Mouse (Mus musculus) limb, embryonic 15.5 days (tissue): Measurements from ENCODE around the gene Cd3e. TPM values are rescaled to one million over a fixed set of nuclear protein-coding genes. Genes with fewer than 3 reads are reported as not detected.

Experiments used
- ATAC-seq: fragments of 200-750 bp; cut with Nextera tagmentation; 2 replicates; pipeline ENCODE4 v1.8.0; 2017; ENCODE audit warnings: low read depth, moderate TSS enrichment; ENCODE audit not compliant: insufficient number of reproducible peaks, low FRiP score, low TSS enrichment
- H3K27ac ChIP-seq: fragments of 300-500 bp; sonication (generic); 2 replicates; pipeline ENCODE4 v1.5.1; 2015; ENCODE audit warnings: moderate library complexity, mild to moderate bottlenecking, inconsistent platforms
- H3K27me3 ChIP-seq: fragments of 300-500 bp; sonication (generic); 2 replicates; pipeline ENCODE4 v1.6.1; 2015; ENCODE audit warnings: inconsistent platforms
- H3K36me3 ChIP-seq: fragments of 300-500 bp; sonication (generic); 2 replicates; pipeline ENCODE4 v1.6.1; 2015; ENCODE audit warnings: inconsistent platforms
- H3K4me1 ChIP-seq: fragments of 300-500 bp; sonication (generic); 2 replicates; pipeline ENCODE4 v1.6.1; 2015; ENCODE audit warnings: inconsistent platforms
- H3K4me2 ChIP-seq: fragments of 300-500 bp; sonication (generic); 2 replicates; pipeline ENCODE4 v1.6.1; 2015; ENCODE audit warnings: mild to moderate bottlenecking, inconsistent platforms
- H3K4me3 ChIP-seq: fragments of 300-500 bp; sonication (generic); 2 replicates; pipeline ENCODE4 v1.5.1; 2015; ENCODE audit warnings: mild to moderate bottlenecking, inconsistent platforms
- H3K9ac ChIP-seq: fragments of 300-500 bp; sonication (generic); 2 replicates; pipeline ENCODE4 v1.6.1; 2015; ENCODE audit warnings: inconsistent platforms
- H3K9me3 ChIP-seq: fragments of 300-500 bp; sonication (generic); 2 replicates; pipeline ENCODE4 v1.6.1; 2016; ENCODE audit warnings: inconsistent platforms
- WGBS: fragments of 180-500 bp; shearing (Covaris S2); methylation state at CpG from one replicate; pipeline ENCODE4 v1.1.7; 2015; 5-methylcytosine and 5-hydroxymethylcytosine counted together
- polyA plus RNA-seq: library from polyadenylated mRNA; unstranded; fragments of >200 nt; fragmentation: Nextera tagmentation; extraction: Ambion mirVana; gene quantifications from 2 replicates; pipeline ENCODE4 v1.2.1, GENCODE M21; 2015

Cd3e gene
- polyA plus RNA-seq, 1 experiment from 2014 or later = 0.45 TPM

DNA sequence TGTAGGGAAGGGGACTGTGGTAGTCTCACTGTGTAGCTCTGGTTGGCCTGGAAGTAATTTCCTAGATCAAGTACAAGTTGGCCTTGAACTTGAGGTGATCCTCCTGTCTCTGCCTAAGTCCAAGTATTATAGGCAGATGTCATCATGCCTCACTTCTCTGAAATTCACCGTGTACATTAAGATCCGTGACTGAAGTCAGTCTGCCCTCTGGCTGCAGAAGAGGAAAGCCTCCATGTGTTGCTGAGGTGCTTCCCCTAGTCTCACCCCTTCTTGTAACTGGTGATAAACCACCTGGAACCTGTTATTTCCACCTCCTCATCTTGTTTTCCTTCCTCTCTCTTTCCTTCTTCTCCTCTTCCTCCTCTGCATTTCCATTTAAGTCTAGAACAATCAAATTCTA, 5.5 kb upstream of the Cd3e start:
- ATAC-seq = no peak
- Histone ChIP-seq H3K36me3 (no peaks in the 10 kb centered on the region), H3K9ac (no peak overlapping the region), H3K4me3 (no peak overlapping the region), H3K27ac (no peak overlapping the region), H3K4me1 (no peaks in the 10 kb centered on the region), H3K9me3 (no peaks in the 10 kb centered on the region), H3K4me2 (no peak overlapping the region), H3K27me3 (0 out of 2 replicates have a peak, but pooled peaks cover 4% of the 10 kb centered on the region)
- 44% methylated on average over 2 of the region's 2 CpGs for WGBS

DNA sequence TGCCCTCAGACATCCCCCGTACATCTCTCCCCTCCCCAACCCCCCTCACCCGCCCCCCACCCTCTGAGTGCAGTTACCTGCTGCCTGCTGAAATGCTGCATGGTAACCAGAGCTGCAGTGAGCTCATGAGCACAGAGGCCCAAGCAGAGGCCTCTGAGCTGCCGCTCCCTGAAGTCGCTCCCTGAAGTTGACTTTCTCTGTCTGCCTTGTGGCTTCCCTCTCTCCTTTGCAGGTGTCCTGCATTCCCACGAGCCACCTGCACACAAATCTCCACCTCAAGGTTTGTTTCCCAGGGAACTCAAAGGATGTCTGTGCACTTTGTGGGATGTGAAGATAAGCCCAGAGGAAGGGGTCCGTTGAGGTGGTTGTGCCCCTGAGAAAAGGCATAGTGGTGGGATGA, 1.9 kb upstream of the Cd3e start:
- H3K9me3 ChIP-seq = no peaks in the 10 kb centered on the region
- 0 out of 2 replicates have a peak, but pooled peaks cover 4% of the 10 kb centered on the region for H3K27me3 ChIP-seq
- ATAC-seq = no peak
- H3K36me3 ChIP-seq = no peaks in the 10 kb centered on the region
- no peak overlapping the region for H3K4me2 ChIP-seq
- no peak overlapping the region for H3K9ac ChIP-seq
- no peaks in the 10 kb centered on the region for H3K4me1 ChIP-seq
- no peak overlapping the region for H3K4me3 ChIP-seq
- H3K27ac ChIP-seq = no peak overlapping the region
- 41% methylated on average over 6 of the region's 6 CpGs for WGBS

DNA sequence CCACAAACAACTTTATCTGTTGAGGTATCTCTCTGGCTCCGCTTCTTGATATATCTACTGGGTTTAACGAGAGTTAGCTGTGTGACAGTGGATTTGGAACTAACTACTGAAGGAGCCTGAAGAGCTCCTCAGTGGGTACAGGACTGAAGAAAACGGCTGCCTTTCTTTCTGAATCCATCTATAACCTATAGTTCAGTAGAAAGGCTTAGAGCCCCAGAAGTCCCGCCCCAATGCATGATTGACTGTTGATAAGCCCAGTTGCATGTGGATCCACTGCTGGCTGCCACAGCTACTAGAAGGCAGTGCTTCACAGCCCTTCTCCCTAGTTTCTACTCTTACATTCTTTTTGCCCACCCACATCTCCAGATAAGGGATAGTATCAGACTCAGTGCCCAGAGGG, 1.0 kb upstream of the Cd3e start:
- no peak for ATAC-seq
- Histone ChIP-seq H3K4me3 (no peak overlapping the region), H3K4me2 (no peak overlapping the region), H3K36me3 (no peaks in the 10 kb centered on the region), H3K9ac (no peak overlapping the region), H3K27me3 (0 out of 2 replicates have a peak, but pooled peaks cover 4% of the 10 kb centered on the region), H3K27ac (no peak overlapping the region), H3K9me3 (no peaks in the 10 kb centered on the region), H3K4me1 (no peaks in the 10 kb centered on the region)
- 72% methylated on average over 4 of the region's 4 CpGs for WGBS

DNA sequence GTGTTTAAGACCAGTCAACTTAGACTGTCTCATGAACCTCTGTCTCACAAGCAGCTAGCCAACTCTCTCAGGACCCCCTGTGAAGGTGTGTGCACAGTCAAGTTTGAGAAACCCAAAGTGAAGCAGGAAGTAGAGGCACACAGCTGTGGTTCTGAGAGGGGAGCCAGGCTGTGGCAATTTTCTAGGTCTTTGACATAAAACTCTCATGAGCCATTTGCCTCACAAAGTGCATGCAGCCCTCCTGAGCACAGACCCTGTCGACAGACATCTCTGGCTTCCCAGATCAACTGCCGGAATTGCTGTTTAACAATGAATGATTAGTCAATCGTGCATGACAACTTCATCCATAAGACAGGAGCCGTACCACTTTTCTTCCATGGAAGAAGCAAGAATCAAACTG, 1.1 kb downstream of the Cd3e start:
- no peaks in the 10 kb centered on the region for H3K9me3 ChIP-seq
- no peaks in the 10 kb centered on the region for H3K36me3 ChIP-seq
- no peak overlapping the region for H3K27ac ChIP-seq
- H3K9ac ChIP-seq = no peak overlapping the region
- H3K4me3 ChIP-seq = no peak overlapping the region
- no peaks in the 10 kb centered on the region for H3K4me1 ChIP-seq
- H3K27me3 ChIP-seq = 0 out of 2 replicates have a peak, but pooled peaks cover 4% of the 10 kb centered on the region
- WGBS = 81% methylated on average over 4 of the region's 4 CpGs
- ATAC-seq = no peak
- no peak overlapping the region for H3K4me2 ChIP-seq

DNA sequence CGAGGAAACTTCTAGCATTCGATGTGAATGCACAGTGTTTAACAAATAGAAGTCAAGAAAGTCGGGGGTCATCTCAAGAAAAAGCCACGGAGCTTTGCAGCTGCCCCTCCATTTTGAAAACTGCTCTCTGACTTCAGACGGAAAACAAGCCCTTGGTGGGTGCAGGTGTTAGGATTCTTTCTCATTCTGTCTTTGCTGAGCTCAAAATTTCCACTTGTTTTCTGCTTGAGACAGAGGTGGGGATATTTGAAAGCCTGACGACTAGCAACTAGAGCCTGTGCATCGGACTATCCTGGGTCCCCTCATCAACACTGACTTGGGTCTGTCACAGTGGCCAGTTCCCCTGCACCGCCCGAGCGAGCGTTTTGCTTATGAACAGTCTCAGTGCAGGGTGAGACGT, 2.0 kb downstream of the Cd3e start:
- H3K27me3 ChIP-seq = 0 out of 2 replicates have a peak, but pooled peaks cover 4% of the 10 kb centered on the region
- no peak overlapping the region for H3K9ac ChIP-seq
- H3K36me3 ChIP-seq = no peaks in the 10 kb centered on the region
- no peaks in the 10 kb centered on the region for H3K9me3 ChIP-seq
- WGBS = 67% methylated on average over 12 of the region's 12 CpGs
- H3K4me1 ChIP-seq = no peaks in the 10 kb centered on the region
- H3K27ac ChIP-seq = no peak overlapping the region
- H3K4me2 ChIP-seq = no peak overlapping the region
- ATAC-seq = no peak
- no peak overlapping the region for H3K4me3 ChIP-seq

DNA sequence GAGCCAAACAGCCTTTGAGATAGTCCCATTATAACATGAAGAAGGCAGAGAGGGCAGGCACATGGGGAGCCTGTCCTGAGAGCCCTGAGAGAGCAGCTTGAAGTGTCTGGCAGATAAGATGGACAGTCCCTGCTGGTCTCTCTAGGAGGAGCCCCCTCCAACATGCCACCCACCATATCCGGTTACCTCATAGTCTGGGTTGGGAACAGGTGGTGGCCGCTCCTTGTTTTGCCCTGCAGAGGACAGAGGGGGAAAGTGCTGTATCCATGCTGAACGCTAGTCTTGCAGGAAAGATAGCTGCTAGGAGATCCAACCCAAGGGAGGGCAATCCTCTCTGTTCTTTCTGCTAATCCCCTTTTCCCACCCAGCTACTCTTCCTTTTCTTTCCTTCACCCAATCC, 9.2 kb downstream of the Cd3e start:
- H3K27ac ChIP-seq = peak overlapping the region; percentile 14; the same call in 1 of the 2 replicates
- H3K4me1 ChIP-seq = peaks cover 8% of the 10 kb centered on the region; the same call in 1 of the 2 replicates
- 52% methylated on average over 3 of the region's 3 CpGs for WGBS
- H3K36me3 ChIP-seq = no peaks in the 10 kb centered on the region
- H3K27me3 ChIP-seq = 0 out of 2 replicates have a peak, but pooled peaks cover 3% of the 10 kb centered on the region
- no peak overlapping the region for H3K4me2 ChIP-seq
- no peak overlapping the region for H3K9ac ChIP-seq
- H3K4me3 ChIP-seq = no peak overlapping the region
- ATAC-seq = 0 out of 2 replicates have a peak, but pooled peaks have one; percentile 61
- H3K9me3 ChIP-seq = no peaks in the 10 kb centered on the region

DNA sequence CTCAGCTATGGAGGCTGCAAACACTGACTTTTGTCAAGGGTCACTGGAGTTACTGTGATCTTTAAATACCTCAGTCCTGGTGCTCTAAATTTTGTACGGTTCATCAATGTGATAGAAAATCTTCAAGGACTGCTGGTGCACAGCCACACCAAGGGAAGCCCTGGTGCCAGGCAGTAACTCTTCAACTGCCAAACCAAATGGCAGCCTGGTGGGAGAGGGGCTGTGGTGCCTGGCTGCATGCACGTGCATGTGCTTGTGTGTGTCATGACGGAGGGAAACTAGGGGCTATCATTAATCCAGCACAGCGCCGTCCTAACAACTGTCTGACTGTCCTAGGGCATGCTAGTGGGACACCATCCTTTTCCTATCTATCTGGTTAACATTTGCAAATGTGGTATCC, 9.7 kb downstream of the Cd3e start:
- H3K36me3 ChIP-seq = no peaks in the 10 kb centered on the region
- H3K9ac ChIP-seq = no peak overlapping the region
- H3K27me3 ChIP-seq = 0 out of 2 replicates have a peak, but pooled peaks cover 3% of the 10 kb centered on the region
- H3K4me3 ChIP-seq = no peak overlapping the region
- peak overlapping the region; percentile 43; the same call in 1 of the 2 replicates for H3K27ac ChIP-seq
- ATAC-seq = no peak
- H3K9me3 ChIP-seq = no peaks in the 10 kb centered on the region
- 63% methylated on average over 5 of the region's 5 CpGs for WGBS
- H3K4me2 ChIP-seq = no peak overlapping the region
- H3K4me1 ChIP-seq = peaks cover 8% of the 10 kb centered on the region; the same call in 1 of the 2 replicates

DNA sequence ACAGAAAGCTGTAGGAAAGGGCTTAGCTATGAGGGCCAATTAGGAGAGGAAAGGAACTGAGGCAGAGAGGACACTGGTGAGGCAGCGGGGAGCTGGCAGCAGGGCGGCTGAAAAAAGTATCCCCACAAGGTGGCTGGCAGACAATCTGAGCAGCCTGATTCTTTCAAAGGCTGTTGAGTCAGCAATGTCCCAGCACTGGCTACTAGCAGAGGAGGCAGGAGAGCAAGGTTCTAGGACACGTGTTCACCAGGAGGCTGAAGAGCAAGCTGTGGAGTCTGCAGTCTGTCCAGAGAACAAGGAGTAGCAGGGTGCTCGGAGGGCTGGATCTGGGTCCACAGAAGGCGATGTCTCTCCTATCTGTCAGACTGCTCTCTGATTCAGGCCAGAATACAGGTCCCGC, 10.3 kb downstream of the Cd3e start:
- ATAC-seq = no peak
- peak overlapping the region; percentile 43; the same call in 1 of the 2 replicates for H3K27ac ChIP-seq
- no peaks in the 10 kb centered on the region for H3K9me3 ChIP-seq
- no peak overlapping the region for H3K4me2 ChIP-seq
- no peak overlapping the region for H3K4me3 ChIP-seq
- H3K27me3 ChIP-seq = 0 out of 2 replicates have a peak, but pooled peaks cover 3% of the 10 kb centered on the region
- H3K4me1 ChIP-seq = peaks cover 8% of the 10 kb centered on the region; the same call in 1 of the 2 replicates
- WGBS = 50% methylated on average over 6 of the region's 6 CpGs
- H3K9ac ChIP-seq = no peak overlapping the region
- H3K36me3 ChIP-seq = no peaks in the 10 kb centered on the region

DNA sequence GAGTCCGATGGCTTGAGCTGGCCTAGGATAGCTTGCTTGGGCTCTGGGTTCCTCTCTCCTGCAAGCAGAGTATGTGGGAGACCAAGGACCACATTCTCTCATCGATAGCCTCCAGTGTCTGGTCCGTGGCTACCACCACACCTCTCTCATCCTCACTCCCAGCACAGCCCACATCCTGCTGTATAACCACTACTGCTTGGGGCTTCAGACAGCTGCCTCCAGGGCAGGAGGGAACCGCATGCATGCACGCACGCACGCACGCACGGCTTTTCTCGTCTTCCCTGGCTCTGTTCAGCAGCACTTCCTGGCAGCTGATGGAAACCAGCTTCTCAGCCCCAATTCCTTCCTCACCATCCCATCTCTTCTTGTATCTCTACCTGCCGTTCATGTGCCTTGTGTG, 11.3 kb downstream of the Cd3e start:
- no peaks in the 10 kb centered on the region for H3K9me3 ChIP-seq
- WGBS = 53% methylated on average over 11 of the region's 11 CpGs

DNA sequence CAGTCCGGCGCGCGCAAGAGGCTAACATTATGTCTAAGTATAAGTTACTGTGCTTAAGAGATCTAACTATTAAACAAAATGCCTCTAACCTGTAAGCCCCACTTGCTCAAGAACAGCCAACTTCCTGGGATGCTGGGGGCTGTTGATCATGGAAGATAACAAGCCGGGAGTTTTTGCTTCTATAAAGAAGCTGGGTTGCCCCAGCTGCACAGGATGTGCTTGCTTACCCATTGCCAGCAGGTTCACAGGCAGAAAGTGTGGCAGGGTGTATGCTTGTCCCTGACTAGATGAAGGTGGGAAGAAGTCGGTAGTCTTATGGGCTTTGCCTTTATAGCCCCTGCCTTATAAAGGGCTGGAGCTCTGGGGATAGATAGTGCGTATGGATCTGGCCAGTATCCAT, 12.8 kb downstream of the Cd3e start:
- no peak overlapping the region for H3K4me3 ChIP-seq
- no peaks in the 10 kb centered on the region for H3K36me3 ChIP-seq
- H3K9ac ChIP-seq = no peak overlapping the region
- no peak for ATAC-seq
- no peak overlapping the region for H3K4me2 ChIP-seq
- H3K4me1 ChIP-seq = peaks cover 8% of the 10 kb centered on the region; the same call in 1 of the 2 replicates
- H3K9me3 ChIP-seq = no peaks in the 10 kb centered on the region
- H3K27me3 ChIP-seq = 0 out of 2 replicates have a peak, but pooled peaks cover 3% of the 10 kb centered on the region
- 88% methylated on average over 7 of the region's 7 CpGs for WGBS
- no peak overlapping the region for H3K27ac ChIP-seq

More for the DNA sequence above, 11.3 kb downstream of the Cd3e start:
- no peak for ATAC-seq
- H3K9ac ChIP-seq = no peak overlapping the region
- H3K4me1 ChIP-seq = peaks cover 8% of the 10 kb centered on the region; the same call in 1 of the 2 replicates
- H3K27ac ChIP-seq = no peak overlapping the region
- no peak overlapping the region for H3K4me3 ChIP-seq
- H3K4me2 ChIP-seq = no peak overlapping the region
- H3K36me3 ChIP-seq = no peaks in the 10 kb centered on the region
- 0 out of 2 replicates have a peak, but pooled peaks cover 3% of the 10 kb centered on the region for H3K27me3 ChIP-seq

DNA sequence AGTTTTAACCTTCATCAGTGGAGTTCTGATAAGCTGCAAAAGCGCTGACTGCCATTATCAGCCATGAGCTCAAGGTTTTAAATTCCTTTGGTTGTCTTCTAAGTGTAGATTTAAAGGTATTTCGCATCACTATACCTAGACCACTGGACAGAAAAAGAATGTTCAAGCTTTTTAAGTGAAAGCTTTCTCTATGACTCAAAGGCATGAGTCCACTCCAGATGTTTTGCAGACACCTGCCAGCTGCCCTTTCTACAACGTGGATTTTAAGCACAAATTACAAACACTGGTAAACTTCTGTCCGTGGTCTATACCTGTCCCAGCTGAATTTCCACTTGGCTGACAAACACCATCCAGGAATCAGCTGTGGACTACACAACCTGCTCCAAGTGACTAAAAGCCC, 14.5 kb downstream of the Cd3e start:
- WGBS = 63% methylated on average over 4 of the region's 4 CpGs
- Histone ChIP-seq H3K27ac (no peak overlapping the region), H3K4me3 (no peak overlapping the region), H3K36me3 (no peaks in the 10 kb centered on the region), H3K4me1 (peaks cover 8% of the 10 kb centered on the region; the same call in 1 of the 2 replicates), H3K4me2 (no peak overlapping the region), H3K9ac (no peak overlapping the region), H3K27me3 (0 out of 2 replicates have a peak, but pooled peaks cover 3% of the 10 kb centered on the region), H3K9me3 (no peaks in the 10 kb centered on the region)
- ATAC-seq = no peak

DNA sequence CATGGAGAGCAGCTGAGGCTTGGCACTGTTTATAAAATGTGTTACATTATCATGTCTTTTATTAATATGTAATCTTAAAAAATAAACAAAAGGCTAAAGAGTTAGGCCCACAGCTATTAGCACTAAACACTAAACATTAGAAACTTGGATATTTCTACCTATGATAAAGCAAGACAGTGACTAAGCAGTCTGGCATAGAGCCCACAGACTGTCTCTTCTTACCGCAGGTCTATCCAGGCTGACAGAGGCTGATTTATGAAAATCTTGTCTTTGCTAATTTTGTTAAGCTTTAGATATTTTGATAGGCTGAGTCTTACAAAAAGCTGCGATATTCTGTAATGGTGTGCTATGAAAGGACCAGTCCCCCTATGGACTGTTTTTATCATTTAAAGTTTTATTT, 16.2 kb downstream of the Cd3e start:
- Histone ChIP-seq H3K4me3 (no peak overlapping the region), H3K27ac (no peak overlapping the region), H3K9me3 (no peaks in the 10 kb centered on the region), H3K9ac (no peak overlapping the region), H3K27me3 (no peaks in the 10 kb centered on the region), H3K4me2 (no peak overlapping the region), H3K4me1 (peaks cover 2% of the 10 kb centered on the region; the same call in 1 of the 2 replicates), H3K36me3 (no peaks in the 10 kb centered on the region)
- no peak for ATAC-seq
- 73% methylated on average over 2 of the region's 2 CpGs for WGBS

DNA sequence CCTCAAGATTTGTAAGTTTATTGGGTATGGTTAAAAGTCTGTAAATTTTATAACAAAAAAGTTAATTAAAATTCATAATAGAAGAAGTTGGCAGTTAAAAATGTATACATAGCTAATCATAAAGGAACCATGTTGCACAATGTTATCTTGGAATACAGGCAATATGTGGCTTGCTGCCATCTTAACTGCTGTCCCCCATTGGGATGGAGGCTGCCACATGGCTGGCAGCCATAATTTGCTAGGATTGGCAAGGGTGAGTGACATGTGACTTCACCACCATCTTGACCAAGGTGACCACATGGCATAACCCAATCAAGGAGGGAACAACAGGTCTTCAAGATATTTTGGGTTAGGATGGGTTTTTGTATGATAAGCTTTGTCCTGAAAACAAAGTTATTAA, 17.2 kb downstream of the Cd3e start:
- Histone ChIP-seq H3K27ac (no peak overlapping the region), H3K36me3 (no peaks in the 10 kb centered on the region), H3K9ac (no peak overlapping the region), H3K27me3 (no peaks in the 10 kb centered on the region), H3K4me1 (no peaks in the 10 kb centered on the region), H3K4me2 (no peak overlapping the region), H3K9me3 (no peaks in the 10 kb centered on the region), H3K4me3 (no peak overlapping the region)
- ATAC-seq = no peak
